Mouse (Mus musculus) embryonic facial prominence, embryonic 11.5 days (tissue): ENCODE results near the gene Sh3gl3. TPM values are rescaled to one million over a fixed set of nuclear protein-coding genes. Genes with fewer than 3 reads are reported as not detected.

ENCODE experiments used
- ATAC-seq: fragments of 200-750 bp; cut with Nextera tagmentation; replicated peaks from 2 replicates; pipeline ENCODE4 v1.8.0; 2017; ENCODE audit warnings: low read depth; ENCODE audit not compliant: insufficient number of reproducible peaks, low FRiP score, low TSS enrichment
- DNase-seq: peaks from one replicate; pipeline ENCODE4 v3.0.0-alpha.2; 2015; ENCODE audit warnings: low spot score
- H3K27ac ChIP-seq: fragments of 300-500 bp; sonication (generic); replicated peaks from 2 replicates; pipeline ENCODE4 v1.5.1; 2014; ENCODE audit warnings: mild to moderate bottlenecking, low read depth, low read length, control low read depth
- H3K27me3 ChIP-seq: fragments of 300-500 bp; sonication (generic); 2 replicates; pipeline ENCODE4 v1.6.1; 2014; ENCODE audit warnings: mild to moderate bottlenecking, low read length, moderate library complexity, mixed read lengths; ENCODE audit not compliant: control insufficient read depth, insufficient read depth
- H3K36me3 ChIP-seq: fragments of 300-500 bp; sonication (generic); replicated peaks from 2 replicates; pipeline ENCODE4 v1.6.1; 2014; ENCODE audit warnings: low read depth, mild to moderate bottlenecking, low read length, moderate library complexity, mixed read lengths; ENCODE audit not compliant: control insufficient read depth, insufficient read depth
- H3K4me1 ChIP-seq: fragments of 300-500 bp; sonication (generic); 2 replicates; pipeline ENCODE4 v1.6.1; 2014; ENCODE audit warnings: low read length, mixed read lengths; ENCODE audit not compliant: control insufficient read depth, insufficient read depth
- H3K4me2 ChIP-seq: fragments of 300-500 bp; sonication (generic); 2 replicates; pipeline ENCODE4 v1.6.1; 2014; ENCODE audit warnings: low read depth, mild to moderate bottlenecking, control low read depth, low read length, moderate library complexity
- H3K4me3 ChIP-seq: fragments of 300-500 bp; sonication (generic); 2 replicates; pipeline ENCODE4 v1.5.1; 2014; ENCODE audit warnings: low read depth, low read length, control low read depth
- H3K9ac ChIP-seq: fragments of 300-500 bp; sonication (generic); replicated peaks from 2 replicates; pipeline ENCODE4 v1.6.1; 2014; ENCODE audit warnings: mild to moderate bottlenecking, control low read depth, low read length
- H3K9me3 ChIP-seq: fragments of 300-500 bp; sonication (generic); replicated peaks from 2 replicates; pipeline ENCODE4 v1.6.1; 2016; ENCODE audit warnings: mild to moderate bottlenecking, low read length, inconsistent platforms, mixed read lengths; ENCODE audit not compliant: control insufficient read depth
- WGBS: fragments of 180-500 bp; shearing (Covaris S2); extraction: QIAGEN DNeasy Blood & Tissue Kit; methylation state at CpG from one replicate; pipeline ENCODE4 v1.1.7; 2014; 5-methylcytosine and 5-hydroxymethylcytosine counted together
- polyA plus RNA-seq: library from polyadenylated mRNA; unstranded; fragments of >200 nt; fragmentation: Nextera tagmentation; extraction: Ambion mirVana; gene quantifications from 2 replicates; pipeline ENCODE4 v1.2.1, GENCODE M21; 2014

Gene Sh3gl3
- polyA plus RNA-seq, 1 experiment from 2014 or later: 42.6 TPM

DNA sequence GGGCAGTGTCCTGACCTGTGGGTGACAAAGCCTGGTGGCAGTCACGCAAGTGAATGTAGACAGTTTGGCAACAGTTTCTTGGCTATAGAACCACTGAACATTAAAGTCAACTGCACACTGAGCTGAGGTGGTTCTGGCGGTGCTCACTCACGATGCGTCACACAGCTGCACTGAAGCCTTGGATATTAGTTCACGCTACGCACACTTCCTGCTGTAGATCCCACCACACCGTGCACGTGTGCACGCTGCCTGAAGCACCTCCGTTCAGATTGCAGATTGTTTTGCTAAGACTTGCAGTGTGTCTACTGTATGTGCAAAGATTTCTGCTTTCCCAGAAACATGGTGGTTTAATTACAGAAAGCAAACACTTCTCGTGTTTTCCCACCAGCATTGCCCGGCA, 144.9 kb downstream of the Sh3gl3 start:
- no peak for DNase-seq

DNA sequence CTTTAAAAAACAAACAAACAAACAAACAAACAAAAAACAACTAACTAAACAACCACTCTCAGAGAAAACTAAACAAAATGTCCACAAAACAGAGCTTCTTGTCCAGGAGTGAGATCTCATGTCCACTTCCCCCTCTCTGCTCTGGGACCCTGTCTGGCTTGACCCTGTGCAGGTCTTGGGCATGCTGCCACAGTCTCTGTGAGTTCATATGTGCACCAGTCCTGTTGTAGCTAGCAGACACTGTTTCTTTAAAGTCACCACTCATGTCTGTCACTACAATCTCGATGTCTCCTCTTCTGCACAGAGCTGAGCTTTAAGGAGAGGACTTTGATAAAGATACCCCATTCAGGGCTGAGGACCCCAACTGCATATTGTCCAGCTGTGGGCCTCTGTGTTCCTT, 153.0 kb downstream of the Sh3gl3 start:
- H3K9me3 ChIP-seq: no peaks in the 10 kb centered on the region
- no peak overlapping the region for H3K4me3 ChIP-seq
- DNase-seq (no peak), ATAC-seq (no peak)
- H3K27me3 ChIP-seq: no peaks in the 10 kb centered on the region
- no peaks in the 10 kb centered on the region for H3K36me3 ChIP-seq
- H3K9ac ChIP-seq: no peak overlapping the region
- 59% methylated on average over 1 of the region's 1 CpGs for WGBS
- H3K4me2 ChIP-seq: no peak overlapping the region
- no peaks in the 10 kb centered on the region for H3K4me1 ChIP-seq
- H3K27ac ChIP-seq: no peak overlapping the region

More for the DNA sequence above, 144.9 kb downstream of the Sh3gl3 start:
- 75% methylated on average over 12 of the region's 12 CpGs for WGBS
- no peak overlapping the region for H3K27ac ChIP-seq
- no peaks in the 10 kb centered on the region for H3K9me3 ChIP-seq
- no peaks in the 10 kb centered on the region for H3K36me3 ChIP-seq
- H3K4me2 ChIP-seq: no peak overlapping the region
- ATAC-seq: no peak
- H3K9ac ChIP-seq: no peak overlapping the region
- H3K4me1 ChIP-seq: no peaks in the 10 kb centered on the region; the same call in 1 of the 2 replicates
- no peak overlapping the region for H3K4me3 ChIP-seq
- H3K27me3 ChIP-seq: no peaks in the 10 kb centered on the region

DNA sequence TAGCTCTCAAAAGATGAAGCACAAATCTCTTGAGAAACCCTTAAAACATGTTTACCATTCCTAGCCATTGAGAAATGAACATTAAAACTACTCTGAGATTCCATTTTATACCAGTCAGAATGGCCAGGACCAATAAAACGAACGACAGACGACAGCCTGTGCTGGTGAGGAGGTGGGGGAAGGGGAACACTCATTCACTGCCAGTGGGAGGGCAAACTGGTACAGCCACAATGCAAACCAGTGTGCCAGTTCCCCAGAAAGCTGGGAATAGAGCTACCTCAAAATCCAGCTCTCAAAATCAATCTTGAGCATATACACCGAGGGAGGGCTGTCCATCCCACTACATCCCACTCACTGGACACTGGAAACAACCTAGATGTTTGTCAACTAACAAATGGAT, 153.6 kb downstream of the Sh3gl3 start:
- Histone ChIP-seq H3K9ac (no peak overlapping the region), H3K4me3 (no peak overlapping the region), H3K36me3 (no peaks in the 10 kb centered on the region), H3K4me2 (no peak overlapping the region), H3K27me3 (no peaks in the 10 kb centered on the region), H3K4me1 (no peaks in the 10 kb centered on the region), H3K27ac (no peak overlapping the region), H3K9me3 (no peaks in the 10 kb centered on the region)
- DNase-seq: no peak
- 59% methylated on average over 4 of the region's 4 CpGs for WGBS
- no peak for ATAC-seq

DNA sequence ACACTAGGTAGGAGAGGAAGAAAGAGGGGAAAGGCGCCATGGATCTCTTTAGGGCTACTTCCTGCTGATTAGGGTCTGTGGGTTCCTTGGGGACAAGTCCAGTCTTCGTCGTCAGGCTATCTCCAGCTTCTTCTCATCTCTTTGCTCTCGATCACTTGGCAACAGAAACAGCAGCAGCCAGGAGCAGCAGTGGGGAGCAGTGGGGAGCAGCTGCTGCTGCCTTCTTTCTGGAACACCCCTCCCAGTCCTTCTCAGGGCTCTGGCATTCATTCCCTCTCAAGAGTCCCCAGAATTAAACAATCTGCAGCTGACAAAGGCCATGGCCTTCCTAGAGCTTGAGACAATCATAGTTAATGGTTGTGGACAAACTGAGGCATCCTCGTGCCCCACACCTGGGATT, 154.2 kb downstream of the Sh3gl3 start:
- no peaks in the 10 kb centered on the region for H3K27me3 ChIP-seq
- WGBS: 75% methylated on average over 5 of the region's 5 CpGs
- no peaks in the 10 kb centered on the region for H3K9me3 ChIP-seq
- ATAC-seq (no peak), DNase-seq (no peak)
- no peak overlapping the region for H3K4me2 ChIP-seq
- H3K4me3 ChIP-seq: no peak overlapping the region
- no peak overlapping the region for H3K9ac ChIP-seq
- H3K36me3 ChIP-seq: no peaks in the 10 kb centered on the region
- H3K4me1 ChIP-seq: no peaks in the 10 kb centered on the region
- H3K27ac ChIP-seq: no peak overlapping the region

DNA sequence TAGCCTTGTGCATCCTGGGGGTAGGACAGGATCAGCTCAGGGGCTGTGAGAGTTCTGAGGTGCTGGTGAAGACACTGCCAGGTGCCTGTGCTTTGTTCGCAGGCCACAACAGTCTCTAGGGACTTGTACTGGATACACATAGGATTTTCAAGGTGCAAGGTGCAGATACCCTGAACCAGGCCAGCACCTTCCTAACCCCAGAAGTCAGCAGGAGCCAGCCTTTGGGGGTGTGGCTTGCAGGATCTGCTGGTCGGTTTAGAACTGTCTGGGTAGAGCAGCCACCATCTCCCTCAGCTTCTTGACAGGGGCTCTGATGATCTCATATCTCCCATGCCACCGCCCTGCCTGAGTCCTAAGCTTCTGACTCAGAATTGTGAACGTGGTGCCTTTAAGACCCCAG, 156.2 kb downstream of the Sh3gl3 start:
- Histone ChIP-seq H3K4me3 (no peak overlapping the region), H3K9ac (no peak overlapping the region), H3K9me3 (no peaks in the 10 kb centered on the region), H3K4me2 (no peak overlapping the region), H3K36me3 (no peaks in the 10 kb centered on the region), H3K27me3 (peaks cover 9% of the 10 kb centered on the region), H3K4me1 (no peaks in the 10 kb centered on the region), H3K27ac (no peak overlapping the region)
- no peak for DNase-seq
- WGBS: 55% methylated on average over 4 of the region's 4 CpGs
- no peak for ATAC-seq

DNA sequence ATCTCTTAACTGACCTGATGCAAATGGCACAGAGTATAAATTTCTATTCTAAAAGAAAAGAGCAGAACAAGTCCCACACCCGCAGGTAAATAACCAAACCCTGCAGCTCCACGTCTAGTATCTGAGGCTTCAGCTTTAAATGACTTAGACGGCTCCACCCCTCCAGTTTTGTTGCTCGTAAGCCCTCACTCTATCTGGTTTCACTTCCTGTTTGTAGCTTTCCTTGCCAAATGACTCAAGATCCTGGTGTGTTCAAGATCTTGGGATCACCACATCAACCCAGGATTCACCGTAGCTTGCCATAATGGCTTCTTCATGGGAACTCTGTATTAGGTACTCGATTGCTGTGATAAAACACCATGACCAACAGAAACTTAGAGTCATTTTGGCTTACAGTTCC, 157.2 kb downstream of the Sh3gl3 start:
- ATAC-seq: no peak
- peaks cover 3% of the 10 kb centered on the region; the same call in 1 of the 2 replicates for H3K4me1 ChIP-seq
- H3K9ac ChIP-seq: no peak overlapping the region
- WGBS: 65% methylated on average over 6 of the region's 6 CpGs
- H3K4me3 ChIP-seq: no peak overlapping the region
- H3K27me3 ChIP-seq: peaks cover 20% of the 10 kb centered on the region
- DNase-seq: no peak
- H3K27ac ChIP-seq: no peak overlapping the region
- no peaks in the 10 kb centered on the region for H3K9me3 ChIP-seq
- no peaks in the 10 kb centered on the region for H3K36me3 ChIP-seq
- H3K4me2 ChIP-seq: no peak overlapping the region

DNA sequence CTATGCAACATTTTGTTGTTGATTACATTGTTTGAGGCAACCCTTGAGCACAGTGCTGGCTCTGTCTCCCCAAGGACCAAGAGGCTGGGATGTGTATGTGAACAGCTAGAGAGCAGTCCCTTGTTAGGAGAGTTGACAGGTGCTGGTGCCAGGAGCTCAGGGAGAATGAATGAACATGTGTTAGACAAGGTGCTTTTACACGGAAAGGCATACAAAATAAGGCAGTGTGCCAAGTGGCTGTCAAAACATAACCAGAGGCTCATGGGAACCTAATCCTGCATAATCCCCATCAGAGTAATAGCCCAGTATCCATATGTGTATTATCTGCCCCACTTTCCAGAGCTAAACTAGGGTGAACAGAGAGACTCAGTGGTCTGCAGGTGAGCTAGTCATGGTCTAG, 160.4 kb downstream of the Sh3gl3 start:
- Histone ChIP-seq H3K27me3 (peaks cover 33% of the 10 kb centered on the region), H3K9ac (no peak overlapping the region), H3K4me2 (no peak overlapping the region), H3K27ac (no peak overlapping the region), H3K4me1 (peaks cover 3% of the 10 kb centered on the region; the same call in 1 of the 2 replicates), H3K4me3 (no peak overlapping the region), H3K9me3 (no peaks in the 10 kb centered on the region), H3K36me3 (no peaks in the 10 kb centered on the region)
- no peak for ATAC-seq
- 69% methylated on average over 1 of the region's 1 CpGs for WGBS
- no peak for DNase-seq

DNA sequence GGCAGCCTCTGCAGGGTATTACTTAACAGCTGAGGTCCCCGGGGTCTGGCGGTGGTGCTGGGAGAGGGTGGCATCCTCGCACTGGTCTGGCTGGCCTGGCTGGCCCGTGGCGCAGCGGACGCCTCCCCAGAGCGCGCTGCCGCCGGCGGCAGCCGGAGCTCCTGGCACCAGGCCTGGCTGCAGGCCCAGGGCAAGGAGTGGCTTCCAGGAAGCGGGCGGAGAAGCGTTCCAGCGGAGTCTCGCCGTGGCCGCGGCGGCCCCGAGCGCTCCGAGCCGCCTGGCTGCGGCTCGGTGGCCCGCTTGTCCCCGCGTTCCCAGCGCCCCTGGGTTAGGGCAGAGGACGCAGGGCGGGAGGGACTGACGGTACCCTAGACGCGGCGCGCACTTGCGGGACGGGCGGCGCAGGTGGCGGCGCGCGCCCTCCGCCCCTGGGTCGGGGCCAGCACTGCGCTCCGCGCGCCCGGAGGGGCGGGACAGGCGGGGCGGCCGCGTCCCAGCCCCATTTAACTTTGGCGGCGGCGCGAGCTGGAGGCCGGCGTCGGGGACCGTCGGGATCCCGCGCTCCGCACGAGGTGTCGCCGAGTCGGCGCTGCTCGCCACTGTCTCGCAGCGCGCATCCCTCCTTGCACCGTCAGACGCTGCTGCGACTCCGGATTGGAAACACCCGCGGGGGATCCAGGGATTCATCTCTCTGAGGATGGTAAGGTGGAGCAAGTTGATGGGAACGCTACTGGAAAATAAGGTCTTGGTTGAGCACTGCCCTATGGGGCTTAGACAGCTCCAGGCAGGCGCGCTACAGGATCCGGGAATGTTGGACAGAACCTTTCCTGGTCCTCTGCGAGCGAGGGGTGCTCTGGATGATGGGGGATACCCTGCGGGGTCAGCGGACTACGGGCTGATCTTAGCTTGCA, 161.8 kb downstream of the Sh3gl3 start, which contains the start of gene Adamtsl3:
Gene Adamtsl3 (plus strand): TSS at position 484 of the 911 bp plus-strand sequence.
- peak; percentile 25 for DNase-seq
- peaks cover 3% of the 10 kb centered on the region; the same call in 1 of the 2 replicates for H3K4me1 ChIP-seq
- 1% methylated on average over 79 of the region's 95 CpGs for WGBS
- ATAC-seq: 0 out of 2 replicates have a peak, but pooled peaks have one; percentile 32
- H3K27ac ChIP-seq: no peak within 1 kb of the TSS
- peak within 1 kb of the TSS; percentile 93 for H3K4me2 ChIP-seq
- peak within 1 kb of the TSS; percentile 48 for H3K9ac ChIP-seq
- peak within 1 kb of the TSS; percentile 46 for H3K4me3 ChIP-seq
- H3K9me3 ChIP-seq: no peaks in the 10 kb centered on the region
- peaks cover 33% of the 10 kb centered on the region for H3K27me3 ChIP-seq
- H3K36me3 ChIP-seq: no peaks in the 10 kb centered on the region
